Mouse (Mus musculus): ENCODE results near the gene BC067074. TPM values are rescaled to one million over a fixed set of nuclear protein-coding genes. Genes with fewer than 3 reads are reported as not detected.

BC067074 gene
- total and polyA plus RNA-seq, 3 experiments: not detected

DNA sequence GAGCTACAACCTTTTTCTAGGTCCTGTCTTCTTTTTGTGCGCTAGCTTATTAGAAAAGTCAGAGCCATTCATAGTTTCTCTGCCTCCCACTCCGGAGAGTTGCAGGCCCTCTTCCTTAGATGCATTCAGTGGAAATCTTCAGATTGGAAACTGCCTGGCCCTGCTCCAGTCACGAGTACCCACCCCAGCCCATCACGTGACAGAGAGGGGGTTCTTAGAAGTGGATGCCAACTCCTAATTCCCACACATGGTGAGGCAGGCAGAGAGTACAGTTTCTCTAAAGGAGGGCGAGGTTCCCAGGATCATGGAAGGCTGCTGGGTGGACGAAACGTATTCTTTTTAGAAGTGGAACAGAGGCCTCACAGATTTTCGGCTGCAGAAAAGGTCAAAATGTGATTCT is 958 bp upstream of the BC067074 start:
- H3K36me3 ChIP-seq (ENCODE audit: control insufficient read depth in 1 of 2, insufficient read depth in 2 of 2, low read length in 2 of 2): no peaks in the 10 kb centered on the region
- no peak overlapping the region for H3K27ac ChIP-seq (ENCODE audit: control insufficient read depth, low read depth, low read length)
- H3K9me3 ChIP-seq (replicated peaks; ENCODE audit: insufficient read depth, low read length): no peaks in the 10 kb centered on the region
- no peaks in the 10 kb centered on the region for H3K27me3 ChIP-seq (ENCODE audit: control insufficient read depth in 1 of 2, insufficient read depth in 2 of 2, low read length in 2 of 2)
- no peak for TF ChIP-seq SIN3A (IDR thresholded peaks at IDR 0.05; ENCODE audit: low read length)
- TF ChIP-seq MXI1 (IDR thresholded peaks at IDR 0.05; ENCODE audit: low read depth, low read length): no peak
- H3K4me3 ChIP-seq (ENCODE audit: control insufficient read depth in 1 of 2, insufficient read depth in 1 of 2, low read depth in 2 of 2, low read length in 2 of 2): no peak overlapping the region
- H3K9ac ChIP-seq (ENCODE audit: control insufficient read depth, low read depth, low read length, poor library complexity, severe bottlenecking): no peak overlapping the region
- no peaks in the 10 kb centered on the region for H3K79me2 ChIP-seq (ENCODE audit: control insufficient read depth, insufficient read depth, low read length, poor library complexity)
- DNase-seq (ENCODE audit: low read depth, low spot score): no peak
- H3K4me1 ChIP-seq (ENCODE audit: control insufficient read depth in 1 of 2, insufficient read depth in 2 of 2, low read length in 2 of 2): no peaks in the 10 kb centered on the region

DNA sequence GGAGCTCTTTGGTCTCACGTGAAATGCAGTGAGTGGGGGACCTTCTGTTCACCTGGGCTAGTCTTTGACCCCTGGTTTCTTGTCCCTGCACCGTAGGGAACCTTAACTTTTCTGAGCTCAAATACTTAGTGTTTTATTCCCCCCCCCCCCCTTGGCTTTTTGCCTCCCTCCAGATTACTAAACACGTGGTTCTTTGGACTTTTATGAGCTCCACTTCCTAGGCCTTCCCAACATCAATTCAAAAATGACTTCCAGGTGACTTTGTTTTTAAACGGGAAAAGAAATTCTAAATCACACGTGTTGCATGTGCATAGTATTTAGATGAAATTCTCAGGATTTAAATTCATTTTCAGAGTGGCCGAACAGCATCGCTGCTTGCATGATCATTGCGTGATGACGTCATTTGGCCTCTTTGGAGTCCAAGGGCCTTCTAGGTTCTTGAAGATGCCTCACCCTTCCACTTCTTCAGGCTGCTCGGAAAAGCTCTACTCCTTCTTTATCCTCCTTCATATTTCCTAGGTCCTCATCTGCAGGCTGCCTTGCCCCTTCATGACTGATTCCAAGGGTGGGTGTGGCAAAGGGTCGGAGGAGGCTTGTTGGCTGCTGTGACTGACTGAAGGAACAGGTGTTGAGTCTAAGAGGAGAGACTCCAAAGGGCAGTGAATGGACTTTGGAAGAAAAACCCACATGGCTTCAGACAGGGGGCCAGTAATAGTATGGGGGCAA is 911 bp downstream of the BC067074 start:
- DNase-seq (ENCODE audit: low read depth, low spot score): no peak
- Histone ChIP-seq H3K4me3 (ENCODE audit: control insufficient read depth in 1 of 2, insufficient read depth in 1 of 2, low read depth in 2 of 2, low read length in 2 of 2) (no peak overlapping the region), H3K9ac (ENCODE audit: control insufficient read depth, low read depth, low read length, poor library complexity, severe bottlenecking) (no peak overlapping the region), H3K27ac (ENCODE audit: control insufficient read depth, low read depth, low read length) (no peak overlapping the region), H3K9me3 (replicated peaks; ENCODE audit: insufficient read depth, low read length) (no peaks in the 10 kb centered on the region), H3K27me3 (ENCODE audit: control insufficient read depth in 1 of 2, insufficient read depth in 2 of 2, low read length in 2 of 2) (no peaks in the 10 kb centered on the region), H3K4me1 (ENCODE audit: control insufficient read depth in 1 of 2, insufficient read depth in 2 of 2, low read length in 2 of 2) (no peaks in the 10 kb centered on the region), H3K36me3 (ENCODE audit: control insufficient read depth in 1 of 2, insufficient read depth in 2 of 2, low read length in 2 of 2) (no peaks in the 10 kb centered on the region), H3K79me2 (ENCODE audit: control insufficient read depth, insufficient read depth, low read length, poor library complexity) (no peaks in the 10 kb centered on the region)
- no peak for TF ChIP-seq SMC3 (IDR thresholded peaks at IDR 0.05; ENCODE audit: low read depth, low read length)
- TF ChIP-seq TBP (IDR thresholded peaks at IDR 0.05; ENCODE audit: low read depth, low read length): no peak
- no peak for TF ChIP-seq MYC (IDR thresholded peaks at IDR 0.05; ENCODE audit: low read depth, low read length)
- no peak for TF ChIP-seq MXI1 (IDR thresholded peaks at IDR 0.05; ENCODE audit: low read depth, low read length)
- TF ChIP-seq MYB (IDR thresholded peaks at IDR 0.05; ENCODE audit: low read depth, low read length): no peak
- no peak for TF ChIP-seq CHD2 (IDR thresholded peaks at IDR 0.05; ENCODE audit: low read length)
- TF ChIP-seq JUND (IDR thresholded peaks at IDR 0.05; ENCODE audit: low read depth, low read length): no peak
- TF ChIP-seq RAD21 (IDR thresholded peaks at IDR 0.05; ENCODE audit: low read depth, low read length): no peak

DNA sequence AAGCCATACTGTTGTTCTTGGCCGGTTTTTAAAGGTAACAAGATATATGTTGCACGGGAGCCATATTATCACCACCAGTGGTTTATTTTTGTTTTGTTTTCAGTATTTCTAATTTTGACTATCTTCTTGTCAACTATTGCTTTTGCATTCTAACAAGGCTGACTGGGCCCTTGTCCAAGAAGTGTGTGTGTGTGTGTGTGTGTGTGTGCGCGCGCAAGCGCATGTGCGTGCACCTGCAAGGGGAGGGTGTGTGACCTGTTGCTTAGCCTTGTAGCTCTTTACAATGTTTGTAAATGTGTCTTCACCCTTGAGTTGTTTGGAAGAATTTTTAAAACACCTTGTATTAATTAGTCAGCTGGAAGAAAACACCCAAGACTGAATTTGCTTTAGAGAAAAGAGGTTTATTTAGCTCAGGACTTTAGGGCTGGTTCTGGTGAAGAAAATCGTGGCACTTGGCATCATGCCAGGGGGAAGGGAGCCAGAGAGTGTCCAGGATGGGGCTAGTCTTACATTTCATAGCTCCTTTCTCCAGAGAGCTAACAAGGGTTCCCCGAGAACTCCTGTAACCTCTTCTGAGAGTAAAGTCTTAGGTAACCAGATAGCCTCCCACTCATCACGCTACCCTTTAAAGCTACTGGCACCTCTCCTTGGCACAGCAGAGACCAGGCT is 3.0 kb downstream of the BC067074 start:
- Histone ChIP-seq H3K9ac (ENCODE audit: control insufficient read depth, low read depth, low read length, poor library complexity, severe bottlenecking) (no peak overlapping the region), H3K79me2 (ENCODE audit: control insufficient read depth, insufficient read depth, low read length, poor library complexity) (no peaks in the 10 kb centered on the region), H3K36me3 (ENCODE audit: control insufficient read depth in 1 of 2, insufficient read depth in 2 of 2, low read length in 2 of 2) (no peaks in the 10 kb centered on the region), H3K4me3 (ENCODE audit: control insufficient read depth in 1 of 2, insufficient read depth in 1 of 2, low read depth in 2 of 2, low read length in 2 of 2) (no peak overlapping the region), H3K4me1 (ENCODE audit: control insufficient read depth in 1 of 2, insufficient read depth in 2 of 2, low read length in 2 of 2) (no peaks in the 10 kb centered on the region), H3K27ac (ENCODE audit: control insufficient read depth, low read depth, low read length) (no peak overlapping the region), H3K9me3 (replicated peaks; ENCODE audit: insufficient read depth, low read length) (no peaks in the 10 kb centered on the region), H3K27me3 (ENCODE audit: control insufficient read depth in 1 of 2, insufficient read depth in 2 of 2, low read length in 2 of 2) (no peaks in the 10 kb centered on the region)
- no peak for TF ChIP-seq USF2 (IDR thresholded peaks at IDR 0.05; ENCODE audit: borderline replicate concordance in 1 of 2, insufficient read depth in 1 of 2, low read depth in 1 of 2, low read length in 2 of 2)
- no peak for TF ChIP-seq TCF12 (IDR thresholded peaks at IDR 0.05; ENCODE audit: low read depth, low read length)
- no peak for TF ChIP-seq MXI1 (IDR thresholded peaks at IDR 0.05; ENCODE audit: low read depth, low read length)
- TF ChIP-seq ETS1 (IDR thresholded peaks at IDR 0.05; ENCODE audit: low read depth, low read length): no peak
- no peak for TF ChIP-seq MYC (IDR thresholded peaks at IDR 0.05; ENCODE audit: low read depth, low read length)
- DNase-seq (ENCODE audit: low read depth, low spot score): no peak
